Comparison of ENCODE assay signal across 15 mouse cellular contexts in genomic region chr3:108022650-108023049, GRCm38 (mm10). TPM values are rescaled to one million over a fixed set of nuclear protein-coding genes. Genes with fewer than 3 reads are reported as not detected.
DNase-seq lines count a peak whose midpoint lies in the region; ATAC-seq and TF ChIP-seq lines count a peak whose summit lies in the region.
"Had no signal": no experiment of that assay in that cellular context is flagged by ENCODE, and none has a peak within 500 bp of the region (broad histone marks: within the 10 kb centered on the region; RNA-seq: fewer than 3 reads in every experiment).

No protein-coding gene starts in this region.

- 73% methylated on average over 6 of the region's 6 CpGs for WGBS in heart, embryonic 12.5 days
- WGBS in liver, embryonic 16.5 days (ENCODE audit: insufficient replicate concordance) = 48% methylated on average over 6 of the region's 6 CpGs
- WGBS in stomach, postnatal 0 days = 27% methylated on average over 6 of the region's 6 CpGs

- H3K36me3 ChIP-seq in heart, embryonic 12.5 days = no peaks in the 10 kb centered on the region
- H3K36me3 ChIP-seq in liver, embryonic 16.5 days (ENCODE audit: control insufficient read depth, insufficient read depth) = no peaks in the 10 kb centered on the region
- no peaks in the 10 kb centered on the region for H3K36me3 ChIP-seq in stomach, postnatal 0 days (ENCODE audit: control insufficient read depth, insufficient read depth, low read length)
- H3K36me3 ChIP-seq: hindbrain, embryonic 10.5 days; liver, embryonic 13.5 days; midbrain, embryonic 12.5 days; neural tube, embryonic 12.5 days had no signal

- no peaks in the 10 kb centered on the region for H3K9me3 ChIP-seq in heart, embryonic 12.5 days (replicated peaks)
- no peaks in the 10 kb centered on the region for H3K9me3 ChIP-seq in liver, embryonic 16.5 days (replicated peaks; ENCODE audit: control insufficient read depth, low read length)
- H3K9me3 ChIP-seq in stomach, postnatal 0 days (ENCODE audit: control insufficient read depth, low read length) = no peaks in the 10 kb centered on the region
- H3K9me3 ChIP-seq: hindbrain, embryonic 10.5 days; liver, embryonic 13.5 days; midbrain, embryonic 12.5 days; neural tube, embryonic 12.5 days had no signal

- no peak overlapping the region for H3K4me3 ChIP-seq in heart, embryonic 12.5 days
- no peak overlapping the region for H3K4me3 ChIP-seq in liver, embryonic 16.5 days (ENCODE audit: low read depth, low read length)
- no peak overlapping the region for H3K4me3 ChIP-seq in stomach, postnatal 0 days (ENCODE audit: low read depth, low read length)
- H3K4me3 ChIP-seq: hindbrain, embryonic 10.5 days; liver, embryonic 13.5 days; midbrain, embryonic 12.5 days; neural tube, embryonic 12.5 days had no signal

- peak; percentile 97 for DNase-seq in heart, adult 11 months
- DNase-seq in urinary bladder, postnatal 14 days (ENCODE audit: low spot score) = peak; percentile 72
- no peak for DNase-seq in urinary bladder, adult 2 months (ENCODE audit: low spot score)
- DNase-seq in stomach, postnatal 0 days (ENCODE audit: low spot score) = peak; percentile 58
- DNase-seq in frontal cortex, adult 2 months (ENCODE audit: extremely low spot score in 1 of 2, low spot score in 1 of 2) = no peak
- no peak for DNase-seq in cerebellum, adult 9-11 months
- DNase-seq: kidney, adult 11 months; liver, embryonic 13.5 days; spleen, adult 18-20 months had no signal

- TF ChIP-seq EP300 in stomach, postnatal 0 days (optimal IDR thresholded peaks at IDR 0.05) = no peak

- TF ChIP-seq CTCF in stomach, postnatal 0 days (IDR thresholded peaks at IDR 0.05; ENCODE audit: low read depth) = no peak

- peaks cover 6% of the 10 kb centered on the region; the same call in 1 of the 2 replicates for H3K27me3 ChIP-seq in heart, embryonic 12.5 days (replicated peaks)
- no peaks in the 10 kb centered on the region for H3K27me3 ChIP-seq in liver, embryonic 16.5 days (ENCODE audit: control insufficient read depth, insufficient read depth, low read depth, low read length)
- no peaks in the 10 kb centered on the region for H3K27me3 ChIP-seq in stomach, postnatal 0 days (ENCODE audit: control insufficient read depth, insufficient read depth, low read length)
- H3K27me3 ChIP-seq: midbrain, embryonic 12.5 days; neural tube, embryonic 12.5 days; Patski had no signal

- H3K9ac ChIP-seq in heart, embryonic 12.5 days = no peak overlapping the region
- H3K9ac ChIP-seq in liver, embryonic 16.5 days (ENCODE audit: low read depth, low read length) = no peak overlapping the region
- H3K9ac ChIP-seq in stomach, postnatal 0 days (ENCODE audit: low read length) = no peak overlapping the region
- H3K9ac ChIP-seq: liver, embryonic 13.5 days; midbrain, embryonic 12.5 days; neural tube, embryonic 12.5 days had no signal

- no peak overlapping the region for H3K4me2 ChIP-seq in heart, embryonic 12.5 days
- H3K4me2 ChIP-seq in liver, embryonic 16.5 days (ENCODE audit: low read depth, low read length) = no peak overlapping the region
- no peak overlapping the region for H3K4me2 ChIP-seq in stomach, postnatal 0 days (replicated peaks; ENCODE audit: low read depth)
- H3K4me2 ChIP-seq: liver, embryonic 13.5 days; midbrain, embryonic 12.5 days; neural tube, embryonic 12.5 days had no signal

- H3K27ac ChIP-seq in heart, embryonic 12.5 days (ENCODE audit: poor library complexity, severe bottlenecking) = no peak overlapping the region
- H3K27ac ChIP-seq in liver, embryonic 16.5 days (ENCODE audit: low read length) = peak overlapping the region; percentile 9
- no peak overlapping the region for H3K27ac ChIP-seq in stomach, postnatal 0 days (replicated peaks)
- H3K27ac ChIP-seq: hindbrain, embryonic 10.5 days; liver, embryonic 13.5 days; midbrain, embryonic 12.5 days; neural tube, embryonic 12.5 days had no signal

- no peak for ATAC-seq in heart, embryonic 12.5 days (ENCODE audit: insufficient number of reproducible peaks, low FRiP score)
- no peak for ATAC-seq in liver, embryonic 16.5 days (ENCODE audit: low read depth)
- ATAC-seq in stomach, postnatal 0 days (ENCODE audit: low FRiP score, low TSS enrichment) = no peak
- ATAC-seq: Patski had no signal

- H3K4me1 ChIP-seq in heart, embryonic 12.5 days (replicated peaks) = peaks cover 29% of the 10 kb centered on the region
- peaks cover 15% of the 10 kb centered on the region for H3K4me1 ChIP-seq in liver, embryonic 16.5 days (ENCODE audit: control insufficient read depth, low read depth, low read length)
- H3K4me1 ChIP-seq in stomach, postnatal 0 days (replicated peaks; ENCODE audit: control insufficient read depth, insufficient read depth) = peaks cover 3% of the 10 kb centered on the region
- H3K4me1 ChIP-seq: neural tube, embryonic 12.5 days had no signal

RNA-seq across cellular contexts. Expression of gene Gstm1, which starts 4.9 kb away (rescaled TPM):
- 28.2 and 35.6 TPM in 2 replicates for polyA plus RNA-seq in heart, embryonic 12.5 days (2016; fragmentation: Nextera tagmentation; extraction: Ambion mirVana)
- polyA plus RNA-seq in urinary bladder, adult 2 months (2012; rRNA removed) = 9,762 and 10,289 TPM in 2 replicates
- polyA plus RNA-seq in liver, embryonic 16.5 days (2015; fragmentation: Nextera tagmentation; extraction: Ambion mirVana) = 376 and 435 TPM in 2 replicates
- 892 and 954 TPM in 2 replicates for polyA plus RNA-seq in stomach, postnatal 0 days (2015; fragmentation: Nextera tagmentation; extraction: Ambion mirVana)
- polyA plus RNA-seq in frontal cortex, adult 2 months (2012; rRNA removed) = 345 and 428 TPM in 2 replicates

RNA-seq across cellular contexts. Expression of gene Gstm4, which starts 22.0 kb away (rescaled TPM):
- polyA plus RNA-seq in heart, embryonic 12.5 days (2016; fragmentation: Nextera tagmentation; extraction: Ambion mirVana) = 13.4 and 13.8 TPM in 2 replicates
- polyA plus RNA-seq in urinary bladder, adult 2 months (2012; rRNA removed) = 128 and 151 TPM in 2 replicates
- polyA plus RNA-seq in liver, embryonic 16.5 days (2015; fragmentation: Nextera tagmentation; extraction: Ambion mirVana) = 16.8 and 17.0 TPM in 2 replicates
- polyA plus RNA-seq in stomach, postnatal 0 days (2015; fragmentation: Nextera tagmentation; extraction: Ambion mirVana) = 19.4 and 19.6 TPM in 2 replicates
- 12.7 and 15.0 TPM in 2 replicates for polyA plus RNA-seq in frontal cortex, adult 2 months (2012; rRNA removed)

RNA-seq across cellular contexts. Expression of gene Gstm2, which starts 36.4 kb away (rescaled TPM):
- polyA plus RNA-seq in heart, embryonic 12.5 days (2016; fragmentation: Nextera tagmentation; extraction: Ambion mirVana) = 39.4 and 39.9 TPM in 2 replicates
- polyA plus RNA-seq in urinary bladder, adult 2 months (2012; rRNA removed) = 148 and 153 TPM in 2 replicates
- polyA plus RNA-seq in liver, embryonic 16.5 days (2015; fragmentation: Nextera tagmentation; extraction: Ambion mirVana) = 6.9 and 10.4 TPM in 2 replicates
- polyA plus RNA-seq in stomach, postnatal 0 days (2015; fragmentation: Nextera tagmentation; extraction: Ambion mirVana) = 189 and 195 TPM in 2 replicates
- 6.3 and 8.0 TPM in 2 replicates for polyA plus RNA-seq in frontal cortex, adult 2 months (2012; rRNA removed)

RNA-seq across cellular contexts. Expression of gene Gstm3, which starts 53.6 kb away (rescaled TPM):
- not detected in 2 replicates for polyA plus RNA-seq in heart, embryonic 12.5 days (2016; fragmentation: Nextera tagmentation; extraction: Ambion mirVana)
- 0.45 and 0.75 TPM in 2 replicates for polyA plus RNA-seq in urinary bladder, adult 2 months (2012; rRNA removed)
- 13.9 and 16.3 TPM in 2 replicates for polyA plus RNA-seq in liver, embryonic 16.5 days (2015; fragmentation: Nextera tagmentation; extraction: Ambion mirVana)
- polyA plus RNA-seq in stomach, postnatal 0 days (2015; fragmentation: Nextera tagmentation; extraction: Ambion mirVana) = 53.8 and 54.0 TPM in 2 replicates
- not detected in 2 replicates for polyA plus RNA-seq in frontal cortex, adult 2 months (2012; rRNA removed)
- polyA plus RNA-seq: hindbrain, embryonic 10.5 days; midbrain, embryonic 12.5 days; neural tube, embryonic 12.5 days; Patski had no signal

Comparison
In these comparisons a context has a peak if more than half of its experiments do, and no peak if none do; other contexts are left out.
1. DNase-seq: peak in heart, adult 11 months (single experiment), urinary bladder, postnatal 14 days (single experiment) and stomach, postnatal 0 days (single experiment); none in urinary bladder, adult 2 months (single experiment), frontal cortex, adult 2 months (0 of 2) and cerebellum, adult 9-11 months (single experiment).
2. RNA of gene Gstm1, which starts 4.9 kb away (polyA plus RNA-seq): 9,762 to 10,289 TPM in urinary bladder, adult 2 months; 892 to 954 TPM in stomach, postnatal 0 days, 376 to 435 TPM in liver, embryonic 16.5 days, 345 to 428 TPM in frontal cortex, adult 2 months and 28.2 to 35.6 TPM in heart, embryonic 12.5 days; every median in the first group is over 10 times any median in the second.